Mouse (Mus musculus) limb, embryonic 14.5 days (tissue): ENCODE measurements around the gene Usp47. TPM values are rescaled to one million over a fixed set of nuclear protein-coding genes. Genes with fewer than 3 reads are reported as not detected.

ENCODE experiments used
- ATAC-seq: fragments of 200-750 bp; cut with Nextera tagmentation; 2 replicates; pipeline ENCODE4 v1.8.0; 2017; ENCODE audit warnings: low read depth, moderate number of reproducible peaks, moderate TSS enrichment; ENCODE audit not compliant: low FRiP score
- DNase-seq: peaks from one replicate; pipeline ENCODE4 v3.0.0-alpha.2; 2015; ENCODE audit warnings: low spot score
- H3K27ac ChIP-seq: fragments of 300-500 bp; sonication (generic); replicated peaks from 2 replicates; pipeline ENCODE4 v1.5.1; 2014; ENCODE audit warnings: low read depth, mild to moderate bottlenecking, low read length, moderate library complexity, mixed read lengths
- H3K27me3 ChIP-seq: fragments of 300-500 bp; sonication (generic); 2 replicates; pipeline ENCODE4 v1.6.1; 2014; ENCODE audit warnings: low read length, mixed read lengths; ENCODE audit not compliant: control insufficient read depth, insufficient read depth
- H3K36me3 ChIP-seq: fragments of 300-500 bp; sonication (generic); 2 replicates; pipeline ENCODE4 v1.6.1; 2014; ENCODE audit warnings: mild to moderate bottlenecking, low read length, moderate library complexity, mixed read lengths; ENCODE audit not compliant: control insufficient read depth, insufficient read depth
- H3K4me1 ChIP-seq: fragments of 300-500 bp; sonication (generic); 2 replicates; pipeline ENCODE4 v1.6.1; 2014; ENCODE audit warnings: antibody characterized with exemption, low read length, mixed read lengths; ENCODE audit not compliant: control insufficient read depth, insufficient read depth
- H3K4me2 ChIP-seq: fragments of 300-500 bp; sonication (generic); replicated peaks from 2 replicates; pipeline ENCODE4 v1.6.1; 2014; ENCODE audit warnings: low read depth, mild to moderate bottlenecking, low read length, moderate library complexity; ENCODE audit not compliant: severe bottlenecking
- H3K4me3 ChIP-seq: fragments of 300-500 bp; sonication (generic); replicated peaks from 2 replicates; pipeline ENCODE4 v1.5.1; 2014; ENCODE audit warnings: low read length
- H3K9ac ChIP-seq: fragments of 300-500 bp; sonication (generic); 2 replicates; pipeline ENCODE4 v1.6.1; 2014; ENCODE audit warnings: mild to moderate bottlenecking, low read depth, low read length, moderate library complexity; ENCODE audit not compliant: severe bottlenecking
- H3K9me3 ChIP-seq: fragments of 300-500 bp; sonication (generic); 2 replicates; pipeline ENCODE4 v1.6.1; 2016; ENCODE audit warnings: low read length; ENCODE audit not compliant: control insufficient read depth
- POLR2A ChIP-seq: fragments of 200-500 bp; IDR thresholded peaks from 2 replicates; pipeline ENCODE4 v1.8.0; 2012; ENCODE audit warnings: inconsistent platforms, mild to moderate bottlenecking, moderate library complexity, borderline replicate concordance; ENCODE audit not compliant: insufficient read depth, insufficient read length; ENCODE audit errors: extremely low read depth
- WGBS: fragments of 180-500 bp; shearing (Covaris S2); extraction: QIAGEN DNeasy Blood & Tissue Kit; methylation state at CpG from one replicate; pipeline ENCODE4 v1.1.7; 2014; 5-methylcytosine and 5-hydroxymethylcytosine counted together
- polyA plus RNA-seq, 2 experiments: library from polyadenylated mRNA; depleted of rRNA in 1 of 2; stranded (reverse) in 1 of 2; unstranded in 1 of 2; fragments of >200 nt; fragmentation: Nextera tagmentation in 1 of 2; extraction: Ambion mirVana in 1 of 2; gene quantifications; 2 replicates each; pipeline versions ENCODE4 v1.2.1 to v1.2.3; 2012 to 2014

The Usp47 gene
- polyA plus RNA-seq (2012; rRNA removed) (42.0 and 51.9 TPM in 2 replicates), polyA plus RNA-seq (2014; fragmentation: Nextera tagmentation; extraction: Ambion mirVana) (81.2 and 89.5 TPM in 2 replicates)

DNA sequence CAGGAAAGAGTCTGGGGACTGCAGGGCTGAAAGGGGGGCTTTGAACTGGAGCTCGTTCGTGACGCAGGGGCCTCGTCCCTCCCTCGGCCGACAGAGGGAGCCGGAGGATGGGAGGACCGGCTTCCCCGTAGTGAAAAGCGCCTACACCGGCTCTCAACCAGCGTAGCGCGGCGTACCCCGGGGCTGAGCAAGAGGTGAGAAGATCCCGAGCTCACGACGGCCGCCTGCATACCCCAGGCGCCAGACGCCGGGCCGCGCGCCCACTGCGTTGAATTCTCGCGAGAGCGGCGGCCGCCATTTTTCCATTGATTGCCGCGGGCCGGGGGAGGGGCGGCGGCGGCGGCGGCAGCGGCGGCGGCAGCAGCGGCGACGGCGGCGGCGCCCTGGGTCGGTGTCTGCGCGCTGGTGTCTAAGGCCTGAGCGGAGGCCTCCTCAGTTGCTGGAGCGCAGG lies at the start of gene Usp47:
Usp47 (plus strand) TSS at position 355 of the 451 bp plus-strand sequence.
- Histone ChIP-seq H3K4me3 (peak within 1 kb of the TSS; percentile 97), H3K4me1 (peaks cover 25% of the 10 kb centered on the region), H3K9ac (peak within 1 kb of the TSS; percentile 99), H3K36me3 (peaks cover 4% of the 10 kb centered on the region; the same call in 1 of the 2 replicates), H3K27me3 (no peaks in the 10 kb centered on the region), H3K4me2 (peak within 1 kb of the TSS; percentile 62), H3K27ac (peak within 1 kb of the TSS; percentile 99), H3K9me3 (no peaks in the 10 kb centered on the region)
- DNase-seq (peak; percentile 75), ATAC-seq (peak; percentile 88)
- peak; percentile 81; the same call in 1 of the 2 replicates for TF ChIP-seq POLR2A
- 0% methylated on average over 11 of the region's 54 CpGs for WGBS

DNA sequence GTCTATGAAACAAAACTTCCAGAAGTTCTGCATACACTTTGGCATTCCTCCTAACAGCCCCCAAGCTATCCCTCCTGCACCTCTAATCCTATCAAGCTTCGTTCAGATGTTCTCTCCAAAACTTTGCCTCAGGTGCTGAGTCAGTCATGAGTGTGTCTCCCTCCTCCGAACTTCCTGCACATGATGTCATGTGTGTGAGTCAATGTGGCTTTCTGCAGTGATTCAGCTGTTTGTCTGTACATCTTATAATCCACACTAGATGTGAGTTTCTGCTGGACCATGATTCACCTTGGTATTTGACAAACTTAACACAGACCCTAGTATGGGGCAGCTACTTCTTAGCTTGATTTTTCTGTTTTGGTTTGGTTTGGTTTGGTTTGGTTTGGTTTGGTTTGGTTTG lies 46.9 kb upstream of the Usp47 start:
- no peaks in the 10 kb centered on the region for H3K27me3 ChIP-seq
- no peaks in the 10 kb centered on the region for H3K36me3 ChIP-seq
- WGBS, result 43% methylated on average over 2 of the region's 2 CpGs
- no peak overlapping the region for H3K4me2 ChIP-seq
- H3K4me1 ChIP-seq, result no peaks in the 10 kb centered on the region
- no peak overlapping the region for H3K4me3 ChIP-seq
- DNase-seq (no peak), ATAC-seq (no peak)
- no peaks in the 10 kb centered on the region for H3K9me3 ChIP-seq
- no peak overlapping the region for H3K27ac ChIP-seq
- TF ChIP-seq POLR2A, result no peak
- H3K9ac ChIP-seq, result no peak overlapping the region

DNA sequence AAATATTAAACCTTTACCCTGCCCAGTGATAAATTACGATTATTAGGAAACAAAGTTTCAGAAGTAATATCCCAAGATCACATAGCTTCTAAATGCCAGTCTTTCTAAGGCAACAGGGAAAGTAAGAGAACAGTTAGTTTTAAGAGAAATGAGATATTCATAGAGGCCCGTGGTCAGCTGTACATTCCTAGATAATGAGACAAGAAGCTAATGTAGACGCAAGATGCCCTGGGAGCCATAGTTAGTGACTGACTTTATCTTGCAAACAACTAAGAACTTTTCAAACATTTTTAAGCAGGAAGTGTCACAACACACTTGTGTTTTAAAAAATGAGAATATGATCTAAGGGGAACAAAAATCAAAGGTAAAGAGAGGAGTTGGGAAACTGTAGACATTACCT lies 45.4 kb upstream of the Usp47 start:
- Histone ChIP-seq H3K36me3 (no peaks in the 10 kb centered on the region), H3K4me2 (no peak overlapping the region), H3K9me3 (no peaks in the 10 kb centered on the region), H3K4me1 (no peaks in the 10 kb centered on the region), H3K4me3 (no peak overlapping the region), H3K9ac (no peak overlapping the region), H3K27me3 (no peaks in the 10 kb centered on the region), H3K27ac (no peak overlapping the region)
- 80% methylated on average over 3 of the region's 3 CpGs for WGBS
- ATAC-seq (no peak), DNase-seq (no peak)
- no peak for TF ChIP-seq POLR2A

DNA sequence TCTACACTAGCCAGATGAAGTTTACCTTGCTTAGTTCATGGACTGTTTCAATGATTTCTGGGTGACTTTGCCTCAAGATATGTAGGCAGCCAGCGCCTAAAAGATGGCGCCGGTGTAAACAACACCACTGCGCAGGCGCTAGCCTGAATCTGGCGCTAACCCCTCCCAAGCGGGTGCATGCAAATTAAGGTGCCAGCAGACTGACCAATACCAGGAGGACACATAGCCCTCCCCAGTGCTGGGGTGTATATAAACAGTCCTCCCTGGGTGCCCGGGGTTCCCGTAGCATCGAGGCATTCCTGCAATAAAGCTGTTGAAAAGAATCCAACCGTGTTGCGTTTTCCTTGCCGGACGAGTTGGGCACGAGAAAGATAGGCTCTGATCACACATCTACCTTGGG lies 41.0 kb upstream of the Usp47 start:
- Histone ChIP-seq H3K4me1 (no peaks in the 10 kb centered on the region), H3K4me2 (no peak overlapping the region), H3K9me3 (no peaks in the 10 kb centered on the region), H3K27ac (no peak overlapping the region), H3K4me3 (no peak overlapping the region), H3K9ac (no peak overlapping the region), H3K36me3 (no peaks in the 10 kb centered on the region), H3K27me3 (no peaks in the 10 kb centered on the region)
- no peak for TF ChIP-seq POLR2A
- DNase-seq, result no peak
- no peak for ATAC-seq
- WGBS, result 96% methylated on average over 15 of the region's 15 CpGs

DNA sequence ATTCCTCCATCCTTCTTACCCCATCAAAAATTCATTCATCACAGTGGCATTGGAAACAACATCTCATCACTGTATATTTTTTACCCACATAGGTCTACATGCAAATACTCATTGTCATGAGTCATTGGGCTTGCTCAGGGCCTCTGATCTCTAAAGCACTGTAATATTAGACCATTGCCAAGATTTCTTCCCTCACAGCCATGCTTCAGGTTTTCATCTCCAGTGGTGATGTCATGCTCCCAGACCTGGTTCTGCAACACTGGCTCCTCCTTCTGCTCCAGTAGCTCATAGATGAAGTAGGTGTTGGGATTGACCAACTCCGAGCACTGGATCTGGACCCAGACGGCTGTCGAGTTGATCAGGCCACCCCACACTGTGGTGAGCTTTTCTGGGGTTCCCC lies 38.8 kb upstream of the Usp47 start:
- ATAC-seq (no peak), DNase-seq (no peak)
- H3K27ac ChIP-seq, result no peak overlapping the region
- H3K36me3 ChIP-seq, result no peaks in the 10 kb centered on the region
- no peak overlapping the region for H3K4me3 ChIP-seq
- H3K27me3 ChIP-seq, result no peaks in the 10 kb centered on the region
- H3K9ac ChIP-seq, result no peak overlapping the region
- no peaks in the 10 kb centered on the region for H3K4me1 ChIP-seq
- H3K9me3 ChIP-seq, result no peaks in the 10 kb centered on the region
- TF ChIP-seq POLR2A, result no peak
- no peak overlapping the region for H3K4me2 ChIP-seq
- WGBS, result 89% methylated on average over 3 of the region's 3 CpGs

DNA sequence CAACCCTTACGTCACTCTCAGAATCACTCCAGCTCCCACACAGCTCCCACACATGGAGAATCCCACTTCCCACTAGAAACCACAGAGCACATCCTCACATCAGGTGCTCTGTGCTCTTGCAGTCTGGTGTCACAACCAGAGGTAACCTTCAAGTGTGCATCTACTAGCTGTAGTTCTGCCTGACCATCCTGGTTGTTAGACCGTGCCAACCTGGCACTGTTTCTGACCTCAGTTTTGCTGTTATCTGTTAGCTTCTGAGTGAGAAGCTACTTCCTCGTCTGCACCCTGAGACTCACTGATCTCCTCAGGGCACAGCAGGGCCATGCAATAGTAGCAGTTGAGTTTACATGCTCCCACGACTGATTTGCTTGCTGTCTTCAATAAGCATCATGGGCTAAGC lies 38.0 kb upstream of the Usp47 start:
- Histone ChIP-seq H3K27ac (no peak overlapping the region), H3K9me3 (no peaks in the 10 kb centered on the region), H3K36me3 (no peaks in the 10 kb centered on the region), H3K4me2 (no peak overlapping the region), H3K4me1 (no peaks in the 10 kb centered on the region), H3K9ac (no peak overlapping the region), H3K27me3 (no peaks in the 10 kb centered on the region), H3K4me3 (no peak overlapping the region)
- TF ChIP-seq POLR2A, result no peak
- 76% methylated on average over 4 of the region's 4 CpGs for WGBS
- ATAC-seq (no peak), DNase-seq (no peak)
